Mouse (Mus musculus): Measurements from ENCODE around the gene Mxd1. TPM values are rescaled to one million over a fixed set of nuclear protein-coding genes. Genes with fewer than 3 reads are reported as not detected.

Gene Mxd1
- total RNA-seq, 1 experiment, result 4.0 TPM

GRCm38 (mm10) chr6:86640776-86641175, 28.2 kb downstream of the Mxd1 start:
- DNase-seq (ENCODE audit: low read depth, low spot score), result no peak
- Histone ChIP-seq H3K4me1 (ENCODE audit: control insufficient read depth in 2 of 2, insufficient read depth in 2 of 2, low read length in 2 of 2, poor library complexity in 1 of 2) (peaks cover 2 to 4% of the 10 kb centered on the region in 2 experiments; a peak in 1 of 4 replicates), H3K9ac (ENCODE audit: insufficient read depth, low read depth, low read length, poor library complexity, severe bottlenecking) (no peak overlapping the region), H3K27ac (ENCODE audit: insufficient read depth, low read depth, low read length, poor library complexity, severe bottlenecking) (no peak overlapping the region), H3K36me3 (ENCODE audit: control insufficient read depth, insufficient read depth, low read length, poor library complexity, severe bottlenecking) (no peaks in the 10 kb centered on the region), H3K9me3 (ENCODE audit: control insufficient read depth, insufficient read depth, low read depth, low read length) (no peaks in the 10 kb centered on the region), H3K4me3 (ENCODE audit: insufficient read depth in 1 of 2, low read depth in 1 of 2, low read length in 2 of 2, poor library complexity in 1 of 2, severe bottlenecking in 1 of 2) (no peak overlapping the region)
- in situ Hi-C loops (cut with MboI; ENCODE audit: low sequenced_read_pairs in 2 of 2, unreplicated experiment in 2 of 2), result no loop called here
- no peak for TF ChIP-seq CHD2 (IDR thresholded peaks at IDR 0.05; ENCODE audit: low read depth, low read length)
- no peak for TF ChIP-seq MAFK (IDR thresholded peaks at IDR 0.05; ENCODE audit: insufficient read depth, low read depth, low read length)
- no peak for TF ChIP-seq ZC3H11A (IDR thresholded peaks at IDR 0.05; ENCODE audit: borderline replicate concordance, low read depth, low read length)
- TF ChIP-seq HCFC1 (IDR thresholded peaks at IDR 0.05; ENCODE audit: borderline replicate concordance, insufficient read depth, low read length), result no peak
- TF ChIP-seq ZNF384 (IDR thresholded peaks at IDR 0.05; ENCODE audit: low read depth, low read length), result no peak

DNA sequence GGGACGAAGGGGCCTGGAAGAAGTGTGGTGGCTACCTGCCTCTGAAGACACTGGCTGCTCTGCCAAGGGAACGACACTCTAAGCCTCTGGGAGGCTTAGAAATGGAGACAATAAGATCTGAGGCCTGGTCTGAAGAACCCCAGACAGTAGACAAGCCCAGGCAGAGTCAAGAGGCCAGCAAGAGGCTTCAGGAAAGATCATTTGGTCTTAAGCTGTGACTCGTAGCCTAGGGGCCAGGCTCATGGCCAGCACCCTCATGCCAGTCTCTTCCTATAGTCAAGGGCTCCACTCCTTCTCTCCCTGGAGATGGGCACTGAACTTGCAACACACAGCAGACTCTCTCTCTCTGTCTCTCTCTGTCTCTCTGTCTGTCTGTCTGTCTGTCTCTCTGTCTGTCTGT, 28.8 kb downstream of the Mxd1 start:
- Histone ChIP-seq H3K9me3 (ENCODE audit: control insufficient read depth, insufficient read depth, low read depth, low read length) (no peaks in the 10 kb centered on the region), H3K9ac (ENCODE audit: insufficient read depth, low read depth, low read length, poor library complexity, severe bottlenecking) (no peak overlapping the region), H3K4me3 (ENCODE audit: insufficient read depth in 1 of 2, low read depth in 1 of 2, low read length in 2 of 2, poor library complexity in 1 of 2, severe bottlenecking in 1 of 2) (no peak overlapping the region), H3K36me3 (ENCODE audit: control insufficient read depth, insufficient read depth, low read length, poor library complexity, severe bottlenecking) (no peaks in the 10 kb centered on the region), H3K4me1 (ENCODE audit: control insufficient read depth in 2 of 2, insufficient read depth in 2 of 2, low read length in 2 of 2, poor library complexity in 1 of 2) (peaks cover 2 to 4% of the 10 kb centered on the region in 2 experiments; a peak in 1 of 4 replicates), H3K27ac (ENCODE audit: insufficient read depth, low read depth, low read length, poor library complexity, severe bottlenecking) (no peak overlapping the region)
- in situ Hi-C loops (cut with MboI; ENCODE audit: low sequenced_read_pairs in 2 of 2, unreplicated experiment in 2 of 2), result no loop called here
- no peak for TF ChIP-seq ZNF384 (IDR thresholded peaks at IDR 0.05; ENCODE audit: low read depth, low read length)
- DNase-seq (ENCODE audit: low read depth, low spot score), result no peak

GRCm38 (mm10) chr6:86639180-86640160, 29.5 kb downstream of the Mxd1 start:
- no peak for DNase-seq (ENCODE audit: low read depth, low spot score)
- H3K27ac ChIP-seq (ENCODE audit: insufficient read depth, low read depth, low read length, poor library complexity, severe bottlenecking), result no peak overlapping the region
- H3K9me3 ChIP-seq (ENCODE audit: control insufficient read depth, insufficient read depth, low read depth, low read length), result no peaks in the 10 kb centered on the region
- peak overlapping the region in 1 of 2 experiments; percentile 13; a peak in 1 of 4 replicates for H3K4me3 ChIP-seq (ENCODE audit: insufficient read depth in 1 of 2, low read depth in 1 of 2, low read length in 2 of 2, poor library complexity in 1 of 2, severe bottlenecking in 1 of 2)
- H3K4me1 ChIP-seq (ENCODE audit: control insufficient read depth in 2 of 2, insufficient read depth in 2 of 2, low read length in 2 of 2, poor library complexity in 1 of 2), result peaks cover 2 to 4% of the 10 kb centered on the region in 2 experiments; a peak in 1 of 4 replicates
- H3K36me3 ChIP-seq (ENCODE audit: control insufficient read depth, insufficient read depth, low read length, poor library complexity, severe bottlenecking), result no peaks in the 10 kb centered on the region
- H3K9ac ChIP-seq (ENCODE audit: insufficient read depth, low read depth, low read length, poor library complexity, severe bottlenecking), result no peak overlapping the region; the same call in 1 of the 2 replicates
- TF ChIP-seq HCFC1 (IDR thresholded peaks at IDR 0.05; ENCODE audit: borderline replicate concordance, insufficient read depth, low read length) (no peak), CHD2 (IDR thresholded peaks at IDR 0.05; ENCODE audit: low read depth, low read length) (no peak), ZNF384 (IDR thresholded peaks at IDR 0.05; ENCODE audit: low read depth, low read length) (no peak), ZC3H11A (IDR thresholded peaks at IDR 0.05; ENCODE audit: borderline replicate concordance, low read depth, low read length) (no peak), MAFK (IDR thresholded peaks at IDR 0.05; ENCODE audit: insufficient read depth, low read depth, low read length) (no peak)
- in situ Hi-C loops (cut with MboI; ENCODE audit: low sequenced_read_pairs in 2 of 2, unreplicated experiment in 2 of 2), result no loop called here

DNA sequence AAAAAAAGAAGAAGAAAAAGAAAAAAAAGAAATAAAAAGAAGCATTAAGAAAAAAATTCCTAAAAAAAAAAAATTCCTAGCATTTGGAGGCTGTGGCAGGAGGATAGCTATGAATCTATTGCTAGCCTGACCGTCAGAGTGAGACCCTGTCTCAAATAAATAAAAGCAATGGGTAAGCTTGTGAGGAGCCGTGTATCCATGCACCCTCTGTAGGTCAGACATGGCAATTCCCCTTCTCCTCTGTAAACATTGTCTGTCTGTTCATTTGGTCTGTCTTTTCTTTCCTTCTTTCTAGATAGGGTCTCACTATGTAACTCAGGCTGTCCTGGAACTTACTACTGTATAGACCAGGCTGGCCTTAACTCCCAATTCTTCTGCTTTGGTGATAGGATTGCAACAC, 30.5 kb downstream of the Mxd1 start:
- Histone ChIP-seq H3K4me3 (ENCODE audit: insufficient read depth in 1 of 2, low read depth in 1 of 2, low read length in 2 of 2, poor library complexity in 1 of 2, severe bottlenecking in 1 of 2) (no peak overlapping the region), H3K9ac (ENCODE audit: insufficient read depth, low read depth, low read length, poor library complexity, severe bottlenecking) (no peak overlapping the region), H3K4me1 (ENCODE audit: control insufficient read depth in 2 of 2, insufficient read depth in 2 of 2, low read length in 2 of 2, poor library complexity in 1 of 2) (peaks cover 2 to 4% of the 10 kb centered on the region in 2 experiments; a peak in 1 of 4 replicates), H3K27ac (ENCODE audit: insufficient read depth, low read depth, low read length, poor library complexity, severe bottlenecking) (no peak overlapping the region), H3K36me3 (ENCODE audit: control insufficient read depth, insufficient read depth, low read length, poor library complexity, severe bottlenecking) (no peaks in the 10 kb centered on the region), H3K9me3 (ENCODE audit: control insufficient read depth, insufficient read depth, low read depth, low read length) (no peaks in the 10 kb centered on the region)
- no peak for DNase-seq (ENCODE audit: low read depth, low spot score)
- in situ Hi-C loops (cut with MboI; ENCODE audit: low sequenced_read_pairs in 2 of 2, unreplicated experiment in 2 of 2), result no loop called here
- TF ChIP-seq ZC3H11A (IDR thresholded peaks at IDR 0.05; ENCODE audit: borderline replicate concordance, low read depth, low read length), result no peak
- TF ChIP-seq ZNF384 (IDR thresholded peaks at IDR 0.05; ENCODE audit: low read depth, low read length), result no peak
- no peak for TF ChIP-seq MAFK (IDR thresholded peaks at IDR 0.05; ENCODE audit: insufficient read depth, low read depth, low read length)
- TF ChIP-seq CHD2 (IDR thresholded peaks at IDR 0.05; ENCODE audit: low read depth, low read length), result no peak
- TF ChIP-seq HCFC1 (IDR thresholded peaks at IDR 0.05; ENCODE audit: borderline replicate concordance, insufficient read depth, low read length), result no peak
